Mouse (Mus musculus) myocyte (in vitro differentiated cells): Measurements from ENCODE around the gene Wdcp. TPM values are rescaled to one million over a fixed set of nuclear protein-coding genes. Genes with fewer than 3 reads are reported as not detected.
A peak's percentile ranks its signal among the peaks of the same experiment; 100 is the strongest.

Experiments
- H3K27me3 ChIP-seq: one replicate; pipeline ENCODE4 v1.6.1; 2011; ENCODE audit not compliant: control insufficient read depth, insufficient read depth, insufficient read length
- H3K36me3 ChIP-seq: one replicate; pipeline ENCODE4 v1.6.1; 2011; ENCODE audit not compliant: control insufficient read depth, insufficient read depth
- H3K4me2 ChIP-seq: one replicate; pipeline ENCODE4 v1.6.1; 2011; ENCODE audit warnings: low read depth, control low read depth
- H3K4me3 ChIP-seq: one replicate; pipeline ENCODE4 v1.5.1; 2011; ENCODE audit warnings: mild to moderate bottlenecking, control low read depth, moderate library complexity
- H3K79me2 ChIP-seq: one replicate; pipeline ENCODE4 v1.6.1; 2011; ENCODE audit not compliant: control insufficient read depth, insufficient read depth
- H3ac ChIP-seq: one replicate; pipeline ENCODE4 v1.6.1; 2011; ENCODE audit not compliant: control insufficient read depth, insufficient read length
- CEBPB ChIP-seq: IDR thresholded peaks from 2 replicates; pipeline ENCODE4 v1.6.1; 2011; ENCODE audit warnings: mild to moderate bottlenecking, moderate library complexity; ENCODE audit not compliant: poor library complexity, insufficient read depth, severe bottlenecking
- E2F4 ChIP-seq: IDR thresholded peaks from one replicate; pipeline ENCODE4 v1.6.1; 2011; ENCODE audit warnings: mild to moderate bottlenecking, control low read depth, moderate library complexity; ENCODE audit not compliant: insufficient read depth
- MAX ChIP-seq: IDR thresholded peaks from one replicate; pipeline ENCODE4 v1.6.1; 2011; ENCODE audit warnings: low read depth, mild to moderate bottlenecking, control low read depth
- MYOD1 ChIP-seq, 3 experiments: IDR thresholded peaks; one replicate each; pipeline ENCODE4 v1.6.1; 2011; ENCODE audit warnings: control low read depth in 2 of 3, low read depth in 2 of 3, mild to moderate bottlenecking in 2 of 3, moderate library complexity in 1 of 3; ENCODE audit not compliant: insufficient read length in 2 of 3, control insufficient read depth in 1 of 3
- MYOG ChIP-seq, 3 experiments: IDR thresholded peaks; one replicate each; pipeline ENCODE4 v1.6.1; 2011; ENCODE audit warnings: control low read depth in 2 of 3, low read depth in 2 of 3, mild to moderate bottlenecking in 2 of 3; ENCODE audit not compliant: insufficient read length in 2 of 3, control insufficient read depth in 1 of 3, insufficient read depth in 1 of 3
- POLR2A ChIP-seq: IDR thresholded peaks from one replicate; pipeline ENCODE4 v1.6.1; 2011; ENCODE audit warnings: low read depth, mild to moderate bottlenecking, control low read depth, moderate library complexity; ENCODE audit not compliant: insufficient read length
- POLR2AphosphoS2 ChIP-seq: IDR thresholded peaks from one replicate; pipeline ENCODE4 v1.6.1; 2011; ENCODE audit warnings: low read depth, control low read depth; ENCODE audit not compliant: insufficient read length
- REST ChIP-seq: IDR thresholded peaks from one replicate; pipeline ENCODE4 v1.6.1; 2011; ENCODE audit warnings: mild to moderate bottlenecking, control low read depth, moderate library complexity; ENCODE audit not compliant: insufficient read depth, insufficient read length
- SRF ChIP-seq: IDR thresholded peaks from one replicate; pipeline ENCODE4 v1.6.1; 2011; ENCODE audit warnings: low read depth; ENCODE audit not compliant: control insufficient read depth, insufficient read length
- TCF12 ChIP-seq: IDR thresholded peaks from one replicate; pipeline ENCODE4 v1.6.1; 2011; ENCODE audit warnings: mild to moderate bottlenecking, control low read depth; ENCODE audit not compliant: poor library complexity, insufficient read depth, severe bottlenecking
- TCF3 ChIP-seq: IDR thresholded peaks from one replicate; pipeline ENCODE4 v1.6.1; 2011; ENCODE audit warnings: low read depth, control low read depth; ENCODE audit not compliant: insufficient read length
- USF1 ChIP-seq: IDR thresholded peaks from one replicate; pipeline ENCODE4 v1.6.1; 2011; ENCODE audit warnings: low read depth, mild to moderate bottlenecking, control low read depth, moderate library complexity
- polyA plus RNA-seq: library from polyadenylated mRNA; unstranded; fragments of >200 nt; fragmentation: generic; extraction: Trizol; gene quantifications from one replicate; pipeline ENCODE4 v1.2.1, GENCODE M21; 2012; ENCODE audit warnings: missing spikeins

Gene Wdcp
- polyA plus RNA-seq, 1 experiment, result 8.3 TPM

DNA sequence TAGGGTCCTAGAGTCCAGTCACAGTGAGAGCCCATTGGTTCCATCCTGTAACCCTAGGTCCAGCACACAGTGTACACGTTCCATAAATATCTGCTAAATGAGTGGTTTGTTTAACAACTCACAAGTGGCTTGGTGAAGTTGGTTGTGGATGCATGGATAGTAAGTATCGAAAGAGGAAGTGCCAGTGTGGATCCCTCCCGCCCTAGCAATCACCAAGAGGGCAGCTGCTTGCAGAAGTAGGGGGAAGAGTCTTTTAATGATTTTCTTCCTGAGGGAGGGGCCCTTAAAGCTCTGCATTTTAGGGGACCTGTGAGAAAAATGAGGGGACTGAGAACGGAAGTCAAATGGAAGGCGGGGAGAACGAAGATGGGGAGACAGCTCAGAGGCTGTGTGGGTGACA, 3.1 kb upstream of the Wdcp start:
- H3K79me2 ChIP-seq, result peaks cover 12% of the 10 kb centered on the region
- H3K4me2 ChIP-seq, result no peak overlapping the region
- no peak overlapping the region for H3K4me3 ChIP-seq
- no peak overlapping the region for H3ac ChIP-seq
- TF ChIP-seq POLR2AphosphoS2 (no peak), POLR2A (no peak)
- no peaks in the 10 kb centered on the region for H3K27me3 ChIP-seq
- no peaks in the 10 kb centered on the region for H3K36me3 ChIP-seq

DNA sequence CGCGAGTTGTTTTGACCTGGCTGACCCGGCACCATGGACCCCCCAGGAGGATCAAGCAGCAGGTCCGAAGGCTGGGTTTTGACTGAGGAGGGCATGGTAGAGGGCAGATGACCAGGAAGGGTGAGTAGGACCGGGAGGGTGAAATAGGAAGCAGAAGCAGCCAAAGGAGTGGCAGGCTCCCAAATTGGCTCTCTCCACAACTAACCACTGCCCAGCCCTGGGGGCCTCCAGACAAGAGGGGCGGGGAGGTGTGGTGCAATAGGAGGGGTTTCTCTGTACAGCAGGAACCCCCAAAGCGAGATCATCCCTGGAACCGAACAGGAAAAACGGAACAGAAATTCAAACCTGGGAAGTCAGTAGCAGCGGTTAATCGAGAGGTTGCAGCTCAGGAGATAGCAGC, 2.4 kb upstream of the Wdcp start:
- Histone ChIP-seq H3K4me3 (peak overlapping the region; percentile 54), H3K36me3 (no peaks in the 10 kb centered on the region), H3K27me3 (no peaks in the 10 kb centered on the region), H3ac (peak overlapping the region; percentile 27), H3K4me2 (peak overlapping the region; percentile 92), H3K79me2 (peaks cover 12% of the 10 kb centered on the region)
- no peak for TF ChIP-seq CEBPB
- TF ChIP-seq REST, result no peak
- TF ChIP-seq USF1, result no peak
- no peak for TF ChIP-seq MYOG (IDR thresholded peaks at IDR 0.05; ENCODE audit: control insufficient read depth in 1 of 3, insufficient read depth in 1 of 3, insufficient read length in 2 of 3, low read depth in 2 of 3)
- TF ChIP-seq POLR2AphosphoS2, result no peak
- TF ChIP-seq MAX, result no peak
- no peak for TF ChIP-seq MYOD1 (IDR thresholded peaks at IDR 0.05; ENCODE audit: control insufficient read depth in 1 of 3, insufficient read length in 2 of 3, low read depth in 2 of 3)
- no peak for TF ChIP-seq SRF
- TF ChIP-seq TCF12, result no peak
- no peak for TF ChIP-seq POLR2A
- TF ChIP-seq TCF3, result no peak
- no peak for TF ChIP-seq E2F4

DNA sequence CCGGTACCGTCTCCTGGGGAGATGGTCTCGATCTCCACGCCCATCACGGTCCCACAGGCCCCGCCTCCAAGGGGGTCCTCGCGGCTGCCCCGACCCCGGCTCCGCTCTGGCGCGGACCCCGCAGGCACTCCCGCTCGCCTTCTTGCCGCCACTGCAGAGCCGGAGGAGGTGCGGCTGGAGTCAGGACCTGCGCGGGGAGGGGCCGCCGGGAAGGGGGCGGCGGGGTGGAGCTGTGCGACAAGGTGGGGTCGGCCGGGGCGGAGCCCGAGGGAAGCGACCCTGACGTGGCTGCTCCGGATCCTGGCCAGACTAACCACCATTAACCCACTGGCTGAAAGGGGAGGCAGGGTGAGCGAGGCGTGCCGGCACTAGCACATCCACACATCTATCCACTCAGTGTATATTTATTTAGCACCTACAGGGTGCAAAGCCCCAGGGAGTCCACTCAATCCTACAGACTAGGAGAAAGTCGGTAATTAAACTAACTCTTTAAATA, 1.7 kb upstream of the Wdcp start, which contains the start of gene Fkbp1b:
Gene Fkbp1b (minus strand): TSS at position 200 of the 496 bp plus-strand sequence.
- no peaks in the 10 kb centered on the region for H3K36me3 ChIP-seq
- peak within 1 kb of the TSS; percentile 92 for H3K4me2 ChIP-seq
- H3K79me2 ChIP-seq, result peaks cover 12% of the 10 kb centered on the region
- no peaks in the 10 kb centered on the region for H3K27me3 ChIP-seq
- H3K4me3 ChIP-seq, result peak within 1 kb of the TSS; percentile 54
- TF ChIP-seq POLR2A (peak; percentile 64), E2F4 (no peak)
- peak within 1 kb of the TSS; percentile 27 for H3ac ChIP-seq

DNA sequence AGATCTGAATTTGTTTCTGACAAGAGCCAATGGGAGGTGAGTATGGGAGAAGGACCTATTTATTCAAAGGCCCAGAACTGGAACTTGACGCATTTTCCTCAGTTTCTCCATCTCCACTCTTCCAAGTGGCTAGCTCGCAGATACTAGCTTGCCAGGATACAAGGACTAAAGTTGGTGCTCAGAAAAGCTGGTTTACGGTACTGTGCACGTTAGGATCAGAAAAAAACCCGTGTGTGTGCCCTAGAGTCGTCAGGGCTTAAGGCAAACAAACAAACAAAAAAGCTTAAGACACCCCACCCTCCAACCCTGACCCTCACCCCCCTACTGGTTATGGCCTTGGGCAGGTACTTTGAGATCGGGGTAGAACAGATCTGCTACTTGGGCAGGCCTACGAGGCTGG, 647 bp upstream of the Wdcp start:
- no peak for TF ChIP-seq SRF
- TF ChIP-seq MYOD1 (IDR thresholded peaks at IDR 0.05; ENCODE audit: control insufficient read depth in 1 of 3, insufficient read length in 2 of 3, low read depth in 2 of 3), result no peak
- no peak for TF ChIP-seq REST
- no peak for TF ChIP-seq TCF3
- TF ChIP-seq USF1, result no peak
- no peak for TF ChIP-seq POLR2A
- TF ChIP-seq POLR2AphosphoS2, result no peak
- no peak for TF ChIP-seq TCF12
- no peak for TF ChIP-seq MAX
- TF ChIP-seq E2F4, result no peak
- no peak for TF ChIP-seq CEBPB
- TF ChIP-seq MYOG (IDR thresholded peaks at IDR 0.05; ENCODE audit: control insufficient read depth in 1 of 3, insufficient read depth in 1 of 3, insufficient read length in 2 of 3, low read depth in 2 of 3), result no peak
- H3K4me2 ChIP-seq, result peak overlapping the region; percentile 92
- peak overlapping the region; percentile 54 for H3K4me3 ChIP-seq

DNA sequence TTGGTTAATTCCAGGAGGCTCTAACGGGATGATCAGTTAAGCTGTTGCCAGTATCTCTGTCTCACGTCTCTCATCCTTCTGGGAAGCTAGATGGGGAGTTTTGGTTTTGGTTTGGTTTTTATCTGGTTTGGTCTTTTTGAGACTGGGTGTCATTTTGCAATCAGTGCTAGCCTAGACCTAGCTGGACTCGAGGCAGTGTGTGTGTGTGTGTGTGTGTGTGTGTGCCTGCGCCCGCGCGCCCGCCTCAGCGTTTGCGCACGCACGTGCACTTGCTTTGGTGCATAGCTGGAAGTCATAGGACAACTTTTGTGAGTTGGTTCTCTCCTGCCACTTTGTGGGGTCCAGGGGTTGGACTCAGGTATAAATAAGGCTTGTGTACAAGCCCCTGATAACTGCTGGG, 638 bp downstream of the Wdcp start:
- Histone ChIP-seq H3ac (no peak overlapping the region), H3K4me2 (peak overlapping the region; percentile 82), H3K4me3 (peak overlapping the region; percentile 54), H3K27me3 (no peaks in the 10 kb centered on the region), H3K79me2 (peaks cover 21% of the 10 kb centered on the region), H3K36me3 (no peaks in the 10 kb centered on the region)
- no peak for TF ChIP-seq SRF
- no peak for TF ChIP-seq REST
- no peak for TF ChIP-seq TCF12
- no peak for TF ChIP-seq MYOG (IDR thresholded peaks at IDR 0.05; ENCODE audit: control insufficient read depth in 1 of 3, insufficient read depth in 1 of 3, insufficient read length in 2 of 3, low read depth in 2 of 3)
- no peak for TF ChIP-seq TCF3
- TF ChIP-seq E2F4, result no peak
- TF ChIP-seq CEBPB, result no peak
- TF ChIP-seq USF1, result no peak
- TF ChIP-seq MYOD1 (IDR thresholded peaks at IDR 0.05; ENCODE audit: control insufficient read depth in 1 of 3, insufficient read length in 2 of 3, low read depth in 2 of 3), result no peak
- no peak for TF ChIP-seq POLR2AphosphoS2
- no peak for TF ChIP-seq POLR2A
- TF ChIP-seq MAX, result no peak

More for the DNA sequence above, 647 bp upstream of the Wdcp start:
- H3K79me2 ChIP-seq, result peaks cover 18% of the 10 kb centered on the region
- H3ac ChIP-seq, result no peak overlapping the region
- H3K27me3 ChIP-seq, result no peaks in the 10 kb centered on the region
- H3K36me3 ChIP-seq, result no peaks in the 10 kb centered on the region

DNA sequence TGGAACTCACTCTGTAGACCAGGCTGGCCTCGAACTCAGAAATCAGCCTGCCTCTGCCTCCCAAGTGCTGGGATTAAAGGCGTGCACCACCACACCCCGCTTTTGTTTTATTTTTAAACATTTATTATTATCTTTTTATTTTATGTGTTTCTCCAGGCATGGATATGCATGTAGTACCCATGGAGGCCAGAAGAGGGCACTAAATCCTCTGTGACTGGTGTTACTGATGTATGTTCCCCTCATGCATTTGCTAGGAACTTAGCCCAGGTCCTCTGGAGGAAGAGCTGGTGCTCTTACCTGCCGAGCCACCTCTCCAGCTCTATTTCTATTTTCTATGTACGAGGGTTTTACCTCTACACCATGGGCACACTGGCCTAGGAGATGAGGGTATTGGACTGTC, 13.1 kb downstream of the Wdcp start:
- H3K4me3 ChIP-seq, result no peak overlapping the region
- TF ChIP-seq POLR2A (no peak), TCF12 (no peak), POLR2AphosphoS2 (no peak), REST (no peak), MYOD1 (IDR thresholded peaks at IDR 0.05; ENCODE audit: control insufficient read depth in 1 of 3, insufficient read length in 2 of 3, low read depth in 2 of 3) (no peak)
- H3K79me2 ChIP-seq, result no peaks in the 10 kb centered on the region
- no peaks in the 10 kb centered on the region for H3K27me3 ChIP-seq
- no peak overlapping the region for H3ac ChIP-seq
- H3K4me2 ChIP-seq, result no peak overlapping the region
- H3K36me3 ChIP-seq, result no peaks in the 10 kb centered on the region
